Mouse (Mus musculus) adrenal gland, postnatal 36 days (tissue): ENCODE measurements around the gene Hfe2. TPM values are rescaled to one million over a fixed set of nuclear protein-coding genes. Genes with fewer than 3 reads are reported as not detected.

Experiments
- DNase-seq, 2 experiments: peaks; one replicate each; pipeline ENCODE4 v3.0.0; 2021; ENCODE audit warnings: mixed read lengths in 1 of 2
- total RNA-seq, 2 experiments: library from RNA; stranded (reverse); gene quantifications; 2 replicates each; pipeline ENCODE4 v1.2.3; 2021

The Hfe2 gene
- total RNA-seq, 2 experiments from 2014 or later: not detected

DNA sequence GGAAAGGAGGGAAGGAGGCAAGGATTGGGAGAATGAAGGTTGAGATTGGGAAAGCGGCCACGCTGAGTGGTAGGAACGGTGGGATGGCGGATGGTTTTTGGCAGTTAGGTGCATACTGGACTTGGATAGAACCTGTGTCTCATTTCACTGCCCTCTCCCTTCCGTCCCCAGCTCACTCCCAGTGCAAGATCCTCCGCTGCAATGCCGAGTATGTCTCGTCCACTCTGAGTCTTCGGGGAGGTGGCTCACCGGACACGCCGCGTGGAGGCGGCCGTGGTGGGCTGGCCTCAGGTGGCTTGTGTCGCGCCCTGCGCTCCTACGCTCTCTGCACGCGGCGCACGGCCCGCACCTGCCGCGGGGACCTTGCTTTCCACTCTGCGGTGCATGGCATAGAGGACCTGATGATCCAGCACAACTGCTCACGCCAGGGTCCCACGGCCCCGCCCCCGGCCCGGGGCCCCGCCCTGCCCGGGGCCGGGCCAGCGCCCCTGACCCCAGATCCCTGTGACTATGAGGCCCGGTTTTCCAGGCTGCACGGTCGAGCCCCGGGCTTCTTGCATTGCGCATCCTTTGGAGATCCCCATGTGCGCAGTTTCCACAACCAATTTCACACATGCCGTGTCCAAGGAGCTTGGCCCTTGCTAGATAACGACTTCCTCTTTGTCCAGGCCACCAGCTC, 2.0 kb downstream of the Hfe2 start:
- no peak for DNase-seq

DNA sequence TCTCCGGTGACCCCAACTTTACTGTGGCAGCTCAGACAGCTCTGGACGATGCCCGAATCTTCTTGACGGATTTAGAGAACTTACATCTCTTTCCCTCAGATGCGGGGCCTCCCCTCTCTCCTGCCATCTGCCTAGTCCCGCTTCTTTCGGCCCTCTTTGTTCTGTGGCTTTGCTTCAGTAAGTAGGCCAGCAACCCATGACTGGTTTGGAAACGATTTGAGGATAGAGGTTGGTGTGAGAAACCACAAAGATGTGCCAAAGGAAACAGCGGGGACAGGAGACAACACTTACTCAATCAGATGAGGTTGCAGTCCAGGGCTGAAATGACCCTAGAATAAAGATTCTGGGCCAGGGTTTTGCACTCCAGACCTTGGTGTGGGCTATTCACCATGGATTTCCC, 3.5 kb downstream of the Hfe2 start:
- no peak for DNase-seq

DNA sequence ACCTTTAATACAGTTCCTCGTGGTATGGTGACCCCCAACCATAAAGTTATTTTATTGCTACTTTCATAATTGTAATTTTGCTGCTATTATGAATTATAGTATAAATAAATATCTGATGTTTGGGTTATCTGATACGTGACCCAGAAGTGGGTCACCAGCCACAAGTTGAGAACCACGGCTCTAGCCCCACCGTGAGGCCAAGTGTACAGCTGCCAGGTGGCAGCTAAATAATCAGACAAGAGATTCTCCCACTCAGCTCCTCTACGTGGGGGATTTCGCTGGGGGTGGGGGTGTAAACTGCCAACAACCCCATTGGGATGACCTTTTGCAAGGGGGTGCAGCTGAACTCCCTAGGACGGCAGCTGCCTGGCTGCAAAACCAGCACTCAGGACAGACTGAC, 7.1 kb downstream of the Hfe2 start:
- DNase-seq: no peak

- no peak for DNase-seq
Measured at GRCm38 (mm10) chr3:96534300-96534699, 9.3 kb downstream of the Hfe2 start.

DNA sequence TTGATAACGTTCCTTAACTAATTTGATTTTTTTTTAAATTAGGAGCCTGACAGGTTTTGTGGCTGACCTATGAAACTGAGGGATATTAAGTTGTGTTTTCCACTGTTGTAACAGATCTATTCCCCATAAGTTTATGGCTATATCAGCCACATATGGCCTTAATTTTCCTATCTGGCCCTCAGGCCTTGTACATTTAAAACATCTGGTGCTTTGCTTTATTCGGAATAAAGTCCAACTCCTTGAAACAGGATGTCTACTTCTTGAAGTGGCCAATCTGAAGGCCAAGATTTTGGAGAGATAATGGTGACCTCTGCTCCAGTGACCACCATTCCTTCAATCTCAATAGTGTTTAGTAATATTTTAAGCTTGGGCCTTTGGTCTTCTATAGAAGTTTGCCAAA, 14.3 kb downstream of the Hfe2 start:
- DNase-seq: no peak

GRCm38 (mm10) chr3:96540740-96541139, 15.8 kb downstream of the Hfe2 start:
- no peak for DNase-seq

DNA sequence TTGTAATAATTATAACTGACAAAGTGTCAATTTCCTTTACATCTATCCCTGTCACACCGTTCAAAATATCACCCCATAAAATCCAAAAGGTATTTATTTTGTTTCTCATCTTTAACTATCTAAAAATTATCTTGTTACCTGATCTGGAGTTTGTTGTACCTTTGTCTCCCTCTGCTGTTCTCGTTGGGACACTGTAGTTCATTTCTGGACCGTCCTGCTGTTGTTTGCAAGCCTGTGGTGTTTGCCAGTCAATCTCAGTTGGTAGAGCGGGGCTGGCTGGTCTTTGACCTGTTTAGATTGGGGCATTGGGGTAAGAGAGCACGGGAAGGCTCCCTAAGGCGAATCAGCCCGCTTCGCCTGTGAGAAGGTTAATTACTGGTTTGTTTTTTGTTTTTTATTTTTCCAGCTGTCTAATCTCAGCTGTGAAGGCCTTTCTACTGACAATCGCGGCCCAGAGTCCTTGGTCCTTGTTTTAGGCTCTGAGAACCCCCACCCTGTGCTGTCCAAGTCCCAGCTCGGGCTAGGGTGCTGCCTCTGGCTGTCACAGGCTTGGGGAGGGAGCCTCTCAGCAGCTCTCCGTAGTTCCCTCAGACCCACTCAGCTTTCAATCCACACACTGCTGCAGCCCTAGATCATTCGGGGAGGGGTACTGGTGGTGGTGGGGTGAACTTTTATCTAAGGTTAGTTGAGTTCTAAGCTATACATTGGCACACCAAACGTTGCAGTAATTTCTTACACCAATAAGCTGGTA, 16.5 kb downstream of the Hfe2 start:
- no peak for DNase-seq

- no peak for DNase-seq
Measured at GRCm38 (mm10) chr3:96542554-96542953, 17.6 kb downstream of the Hfe2 start.

DNA sequence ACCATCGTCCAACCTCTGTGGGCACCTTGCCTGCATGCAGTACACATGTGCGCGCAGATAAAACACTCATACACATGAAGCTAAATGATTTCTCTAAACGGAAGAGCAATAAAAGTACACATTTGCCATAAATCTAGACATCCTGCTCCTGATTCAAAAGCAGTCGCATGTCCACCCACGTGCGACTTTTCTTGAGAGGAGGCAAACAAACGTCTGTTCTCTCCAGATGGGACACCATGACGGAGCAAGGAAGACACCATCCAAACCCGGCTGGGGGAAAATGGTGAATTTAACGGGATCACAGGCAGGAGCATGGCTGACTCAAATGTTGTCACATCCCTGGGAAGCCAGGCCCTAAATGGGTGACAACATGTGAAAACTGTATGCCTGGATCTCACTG, 18.4 kb downstream of the Hfe2 start:
- DNase-seq: no peak

- DNase-seq: no peak
Measured at GRCm38 (mm10) chr3:96545565-96545964, 20.6 kb downstream of the Hfe2 start.

DNA sequence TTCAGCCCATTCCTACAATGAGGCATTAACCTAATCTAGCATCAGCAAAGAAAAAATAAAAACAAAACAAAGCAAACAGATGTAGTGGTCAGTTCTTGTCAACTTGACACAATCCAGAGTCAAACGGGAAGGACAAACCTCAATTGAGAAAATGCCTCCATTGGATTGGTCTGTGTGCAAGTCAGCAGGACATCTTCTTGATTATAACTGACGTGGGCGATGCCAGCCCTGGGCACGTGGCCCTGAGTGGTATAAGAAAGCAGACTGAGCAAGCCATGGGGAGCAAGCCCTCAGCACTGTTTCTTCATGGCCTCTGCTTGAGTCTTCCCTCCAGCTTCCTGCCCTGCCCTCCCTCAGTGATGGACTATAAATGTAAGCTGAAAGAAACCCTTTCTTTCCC, 21.9 kb downstream of the Hfe2 start:
- DNase-seq: no peak

- peak; percentile 78 to 85 for DNase-seq
Measured at GRCm38 (mm10) chr3:96547389-96547960, 22.5 kb downstream of the Hfe2 start.

- no peak for DNase-seq
Measured at GRCm38 (mm10) chr3:96548824-96549223, 23.9 kb downstream of the Hfe2 start.

DNA sequence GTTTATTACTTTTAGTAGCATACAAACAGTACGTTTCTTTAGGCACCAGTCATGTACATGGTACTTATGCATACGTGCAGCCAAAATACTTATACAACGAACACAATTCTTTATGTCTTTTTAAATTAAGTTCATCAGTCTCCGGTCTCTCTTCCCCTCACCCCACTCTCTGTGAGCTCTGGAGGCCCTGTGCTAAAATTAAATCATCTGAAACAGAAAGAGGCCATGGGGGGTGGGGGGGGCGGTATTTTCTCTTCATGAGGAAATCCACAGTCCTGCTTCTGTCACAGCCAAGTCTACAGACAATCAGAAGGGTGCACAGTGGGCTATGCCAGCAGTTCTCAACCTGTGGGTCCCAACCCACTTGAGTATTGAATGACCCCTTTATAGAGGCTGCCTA, 24.4 kb downstream of the Hfe2 start:
- no peak for DNase-seq

- peak; percentile 62 to 80 for DNase-seq
Measured at GRCm38 (mm10) chr3:96551203-96551602, 26.2 kb downstream of the Hfe2 start.

- no peak for DNase-seq
Measured at GRCm38 (mm10) chr3:96551890-96552289, 26.9 kb downstream of the Hfe2 start.

- DNase-seq: no peak
Measured at GRCm38 (mm10) chr3:96553601-96554000, 28.6 kb downstream of the Hfe2 start.

DNA sequence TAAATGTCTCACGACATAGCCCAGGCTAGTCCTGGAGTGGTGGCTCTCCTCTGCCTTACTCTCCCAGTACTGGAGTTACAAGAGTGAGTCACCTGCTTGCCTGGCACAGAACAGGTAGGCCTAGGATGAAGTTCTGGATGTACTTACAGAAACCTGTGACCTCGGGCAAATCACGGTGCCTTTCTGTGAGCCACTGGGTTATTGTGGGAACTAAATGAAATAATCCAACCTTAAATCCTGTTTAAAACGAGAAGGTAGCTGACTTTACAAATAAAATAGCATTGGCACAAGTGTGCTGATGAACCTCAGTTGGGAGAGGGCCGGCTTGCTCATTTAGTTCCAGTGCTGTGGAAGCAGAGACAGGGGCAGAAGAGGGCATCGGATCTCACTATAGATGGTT, 29.3 kb downstream of the Hfe2 start:
- no peak for DNase-seq

- peak; percentile 71 to 77 for DNase-seq
Measured at GRCm38 (mm10) chr3:96555041-96555596, 30.1 kb downstream of the Hfe2 start.

- DNase-seq: no peak
Measured at GRCm38 (mm10) chr3:96555999-96556614, 31.1 kb downstream of the Hfe2 start.

DNA sequence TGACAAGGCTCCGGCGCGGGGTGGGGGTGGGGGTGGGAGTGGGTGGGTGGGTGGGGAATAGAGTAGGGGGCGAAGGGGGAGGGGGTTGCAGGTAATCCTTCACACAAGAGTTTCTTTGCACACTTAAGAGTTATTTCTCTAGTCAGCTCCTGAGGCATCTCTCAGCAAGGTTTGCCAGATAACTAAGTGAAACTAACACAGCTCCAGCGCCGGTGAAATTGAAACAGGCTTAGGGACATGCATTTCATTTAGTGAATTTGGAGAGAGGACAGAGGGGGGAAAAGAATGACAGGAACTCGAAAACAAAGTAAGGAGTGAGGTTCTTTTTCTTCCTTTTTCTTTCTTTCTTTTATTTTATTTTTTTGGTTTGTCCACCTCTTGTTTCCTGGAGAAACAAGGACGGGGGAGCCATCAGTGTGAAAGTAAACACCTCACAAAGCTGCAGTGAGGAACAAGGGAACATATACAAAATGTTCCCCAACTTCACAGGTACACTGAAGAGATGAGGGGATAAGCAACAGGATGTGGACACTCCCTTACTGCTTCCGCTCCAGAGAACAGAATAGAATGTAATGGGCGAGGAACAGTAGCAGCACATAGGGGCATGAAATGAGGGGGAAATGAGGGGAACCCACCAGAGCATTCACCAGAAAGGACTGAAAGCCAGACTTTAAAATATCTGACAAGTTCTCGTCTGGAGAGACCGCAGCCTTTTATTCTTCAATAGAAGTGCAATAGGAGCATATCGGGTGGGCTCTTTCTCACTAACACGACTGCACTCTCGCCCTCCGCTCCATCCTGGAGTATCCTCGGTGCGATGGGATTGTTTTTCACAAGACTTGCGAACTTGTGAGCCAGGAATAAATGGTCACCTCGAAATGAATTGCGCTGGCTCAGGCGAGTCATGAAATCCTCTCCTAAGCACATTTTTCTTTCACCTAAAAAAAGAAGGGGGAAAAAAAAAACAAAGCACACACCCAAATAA, 32.0 kb downstream of the Hfe2 start:
- DNase-seq: no peak
